Mouse (Mus musculus) common myeloid progenitor, adult 5-6 weeks (primary cell): ENCODE results near the gene Dennd1b. TPM values are rescaled to one million over a fixed set of nuclear protein-coding genes. Genes with fewer than 3 reads are reported as not detected.
A peak's percentile ranks its signal among the peaks of the same experiment; 100 is the strongest.

Experiments
- ATAC-seq: replicated peaks from 2 replicates; pipeline ENCODE4 v1.8.0; 2016; ENCODE audit warnings: low read depth, mild to moderate bottlenecking, moderate TSS enrichment, inconsistent platforms; ENCODE audit not compliant: poor library complexity, severe bottlenecking
- total RNA-seq: library from RNA; stranded (forward); fragments of 200-1000, 187-1606 nt; gene quantifications from 2 replicates; pipeline ENCODE4 v1.2.3, GENCODE M21; 2017

Gene Dennd1b
- total RNA-seq, 1 experiment from 2014 or later, result 25.1 TPM

DNA sequence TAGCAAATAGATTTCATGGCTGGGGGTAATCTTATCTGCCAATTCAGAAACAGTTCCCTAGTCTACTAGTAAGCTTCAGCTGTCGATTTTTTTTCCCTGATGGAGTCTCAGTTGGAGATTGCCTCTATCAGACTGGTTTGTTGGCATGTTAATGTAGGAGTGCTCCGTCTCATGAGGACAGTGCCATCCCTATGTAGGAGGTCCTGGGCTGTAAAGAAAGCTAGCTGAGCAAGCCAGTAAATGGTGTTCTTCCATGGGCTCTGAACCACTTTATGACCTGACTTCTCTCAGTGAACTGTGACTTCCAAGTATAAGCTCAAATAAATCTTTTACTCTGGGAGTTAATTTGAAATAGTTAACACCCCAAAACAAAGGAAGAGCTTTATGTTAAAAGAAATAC is 107.8 kb downstream of the Dennd1b start:
- ATAC-seq, result no peak

GRCm38 (mm10) chr1:139075671-139076070 is 112.4 kb downstream of the Dennd1b start:
- no peak for ATAC-seq

DNA sequence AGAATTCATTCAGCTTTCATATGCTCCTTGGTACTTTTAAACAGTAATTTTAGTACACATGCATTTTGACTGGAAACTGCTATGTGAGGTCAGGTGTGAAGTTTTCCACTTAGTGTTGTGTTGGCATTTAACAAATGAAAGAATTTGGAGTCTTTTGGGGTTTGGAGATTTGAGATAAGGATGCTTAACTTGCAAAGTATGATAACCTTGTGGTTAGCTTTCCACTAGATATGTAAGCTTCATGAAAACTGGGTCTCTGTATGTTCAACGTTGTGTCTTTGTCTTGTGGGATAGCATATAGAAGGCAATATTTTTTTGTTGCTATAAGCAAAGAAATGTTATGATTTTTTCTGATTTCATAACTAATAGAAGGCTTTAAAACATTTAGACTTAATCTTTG is 114.8 kb downstream of the Dennd1b start:
- no peak for ATAC-seq

- ATAC-seq, result peak; percentile 70
These were observed 115.8 kb downstream of the Dennd1b start for GRCm38 (mm10) chr1:139079000-139079399.

- peak; percentile 79 for ATAC-seq
These were observed 116.3 kb downstream of the Dennd1b start for GRCm38 (mm10) chr1:139079523-139079922.

DNA sequence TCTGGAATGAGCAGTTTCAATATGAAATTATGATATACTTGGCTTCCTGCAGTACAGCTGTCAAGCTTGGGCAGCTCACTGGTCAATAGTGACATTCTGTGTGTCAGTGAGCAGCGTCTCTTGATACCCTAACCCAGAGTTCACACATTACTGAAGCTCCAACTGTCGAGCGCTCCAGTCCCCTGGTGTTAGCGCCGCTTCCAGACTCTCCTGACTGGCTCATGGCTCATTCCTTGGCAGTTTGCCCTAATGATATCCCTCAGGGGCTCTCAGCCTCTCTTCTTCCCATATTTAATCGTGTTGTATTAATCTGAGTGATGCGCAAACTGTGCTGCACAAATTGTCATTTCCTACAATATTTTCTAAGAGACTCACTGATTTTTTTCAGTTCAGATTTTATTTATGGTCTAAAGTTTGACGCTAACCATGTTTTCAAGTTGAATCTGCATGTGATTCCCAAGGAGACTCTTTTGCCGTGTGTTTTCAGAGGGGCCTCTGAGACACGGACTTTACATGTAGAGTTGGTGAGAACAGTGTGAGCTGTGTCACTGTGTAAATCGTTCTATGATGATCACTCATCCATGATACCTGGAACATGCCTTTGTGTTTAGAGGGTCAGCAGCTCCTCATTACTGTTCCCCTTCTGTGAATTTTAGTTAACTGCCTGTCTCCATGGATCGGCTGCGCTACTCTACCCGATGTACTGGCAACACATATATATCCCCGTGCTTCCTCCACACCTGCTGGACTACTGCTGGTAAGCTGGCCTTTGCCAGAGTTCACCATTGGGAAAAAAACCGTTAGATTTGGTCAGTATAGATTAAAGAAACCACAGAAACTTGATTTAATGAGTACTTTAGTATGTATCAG is 117.5 kb downstream of the Dennd1b start:
- ATAC-seq, result no peak

- ATAC-seq, result 0 out of 2 replicates have a peak, but pooled peaks have one; percentile 33
These were observed 120.1 kb downstream of the Dennd1b start for GRCm38 (mm10) chr1:139083382-139083781.

DNA sequence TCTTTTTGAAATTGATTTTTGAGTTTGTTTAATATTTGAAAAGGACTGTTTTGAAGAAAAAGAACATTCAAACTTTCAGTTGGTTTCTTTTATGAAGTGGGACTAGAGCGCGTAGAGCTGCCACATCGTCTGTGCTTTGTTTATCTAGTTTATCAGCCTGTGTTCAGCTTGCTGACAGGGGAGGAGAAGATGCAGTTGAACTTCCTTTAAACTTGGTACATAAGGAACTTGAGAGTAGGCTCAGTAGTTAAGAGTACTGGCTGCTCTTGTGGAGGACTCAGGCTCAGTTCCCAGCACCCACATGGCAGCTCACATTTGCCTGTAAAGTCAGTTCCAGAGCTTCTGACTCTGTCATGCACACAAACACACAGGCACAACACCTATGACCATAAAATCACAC is 124.3 kb downstream of the Dennd1b start:
- ATAC-seq, result no peak

GRCm38 (mm10) chr1:139090744-139091143 is 127.5 kb downstream of the Dennd1b start:
- no peak for ATAC-seq

GRCm38 (mm10) chr1:139091701-139092100 is 128.5 kb downstream of the Dennd1b start:
- no peak for ATAC-seq

- no peak for ATAC-seq
These were observed 128.9 kb downstream of the Dennd1b start for GRCm38 (mm10) chr1:139092144-139092543.

DNA sequence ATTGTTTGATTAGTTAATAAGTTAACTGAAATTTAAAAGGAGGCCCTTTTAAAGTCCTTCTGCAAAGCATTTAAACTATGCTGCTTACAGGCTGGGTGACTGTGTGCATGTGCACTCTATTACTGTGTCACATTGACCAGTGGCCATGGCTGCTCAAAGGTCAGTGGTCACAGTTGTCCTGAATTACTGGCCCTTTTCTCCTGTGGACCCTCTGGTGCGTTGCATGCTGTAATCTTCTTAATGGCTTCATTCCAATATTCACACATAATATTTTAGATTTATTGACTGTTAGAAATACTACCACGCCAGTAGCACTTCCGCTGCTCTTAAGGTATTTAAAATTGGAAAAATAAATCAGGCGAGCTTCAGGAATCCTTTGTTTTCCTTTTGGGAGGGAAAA is 129.5 kb downstream of the Dennd1b start:
- no peak for ATAC-seq

GRCm38 (mm10) chr1:139096369-139096768 is 133.1 kb downstream of the Dennd1b start:
- no peak for ATAC-seq

DNA sequence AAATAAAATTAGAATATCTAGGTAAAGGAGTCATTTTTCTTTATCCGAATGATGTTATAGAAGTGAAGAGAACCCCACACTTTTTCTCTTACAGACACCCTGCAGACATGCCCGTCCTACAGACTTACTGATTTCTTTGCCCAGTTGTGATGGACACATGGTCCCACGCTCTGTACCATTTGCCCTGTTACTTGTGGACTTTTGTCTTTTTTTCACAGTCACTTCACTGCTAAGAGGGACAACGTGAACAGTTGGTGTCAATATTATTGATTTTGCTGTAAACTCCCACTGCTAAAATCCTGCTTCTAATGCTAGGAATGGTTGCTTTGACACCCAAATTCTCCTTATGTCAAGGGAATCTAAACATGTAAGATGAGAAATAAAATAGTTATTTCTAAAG is 134.9 kb downstream of the Dennd1b start:
- no peak for ATAC-seq

DNA sequence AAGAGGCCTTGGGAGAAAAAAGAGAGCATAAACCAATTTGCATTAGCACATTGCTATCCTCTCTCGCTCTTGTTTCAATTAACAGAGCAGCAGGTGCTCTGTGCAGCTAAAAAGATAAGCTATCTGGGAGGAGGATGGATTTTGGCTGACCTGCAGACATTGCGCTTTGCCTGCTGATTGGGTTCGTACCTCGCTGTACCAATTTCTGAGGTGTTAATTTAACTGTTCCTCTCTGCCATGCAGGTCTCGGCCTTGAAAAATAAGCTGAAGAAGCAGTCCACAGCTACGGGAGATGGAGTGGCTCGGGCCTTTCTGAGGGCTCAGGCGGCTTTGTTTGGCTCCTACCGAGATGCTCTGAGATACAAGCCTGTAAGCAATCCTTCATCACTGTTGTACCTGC is 138.5 kb downstream of the Dennd1b start:
- ATAC-seq, result no peak

DNA sequence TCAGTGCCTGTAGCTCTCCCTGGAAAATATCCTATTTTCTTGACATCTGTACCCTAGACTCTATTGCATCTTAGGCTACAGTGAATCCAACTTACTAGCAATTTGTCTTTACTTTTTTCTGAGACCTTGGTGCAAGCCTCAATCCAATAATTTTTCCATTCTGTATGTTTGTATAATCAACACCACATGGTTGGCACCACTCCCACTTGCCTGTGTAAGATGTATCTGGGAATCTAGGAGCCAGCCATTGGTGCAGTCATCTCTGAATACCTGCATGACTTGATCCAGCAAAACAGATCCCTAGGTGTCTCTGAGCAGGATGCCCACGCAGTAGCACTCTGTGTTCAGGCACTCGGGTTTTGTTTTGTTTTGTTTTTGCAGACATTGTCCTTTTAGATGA is 145.0 kb downstream of the Dennd1b start:
- no peak for ATAC-seq

DNA sequence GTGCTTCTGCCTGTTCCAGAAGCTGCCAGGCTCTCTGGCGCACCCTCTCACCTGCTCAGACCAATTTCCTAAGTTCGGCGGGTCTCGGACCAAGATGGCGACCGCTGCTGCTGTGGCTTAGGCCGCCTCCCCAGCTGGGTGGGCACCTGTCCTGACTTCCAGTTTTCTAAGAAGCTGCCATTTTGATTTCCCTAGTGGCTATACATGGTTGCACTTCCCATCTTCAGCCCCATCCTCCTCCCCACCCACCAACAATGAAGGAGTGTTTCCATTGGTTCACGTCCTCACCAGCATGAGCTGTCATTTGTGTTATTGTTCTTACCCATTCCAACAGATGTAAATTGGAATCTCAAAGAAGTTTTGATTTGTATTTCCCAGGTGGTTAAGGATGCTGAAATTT is 159.4 kb downstream of the Dennd1b start:
- ATAC-seq, result no peak

- ATAC-seq, result no peak
These were observed 176.4 kb downstream of the Dennd1b start for GRCm38 (mm10) chr1:139139644-139140043.

DNA sequence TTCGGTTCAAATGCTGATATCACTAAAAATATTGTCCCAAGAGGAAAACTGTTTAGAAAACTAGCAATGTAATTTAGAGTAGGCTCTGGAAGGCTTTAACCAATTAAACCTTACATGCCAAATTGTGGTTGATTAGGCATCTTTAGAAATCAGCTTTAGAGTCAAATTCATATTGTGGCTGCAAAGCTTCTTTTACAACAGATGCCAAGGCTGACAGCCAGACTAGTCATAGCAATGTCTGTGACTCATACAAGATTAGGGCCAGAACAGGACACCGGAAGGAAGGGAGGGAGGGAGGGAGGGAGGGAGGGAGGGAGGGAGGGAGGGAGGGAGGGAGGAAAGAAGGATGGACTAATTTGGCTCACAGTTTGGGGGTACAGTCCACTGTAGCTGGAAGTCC is 182.3 kb downstream of the Dennd1b start:
- ATAC-seq, result no peak

DNA sequence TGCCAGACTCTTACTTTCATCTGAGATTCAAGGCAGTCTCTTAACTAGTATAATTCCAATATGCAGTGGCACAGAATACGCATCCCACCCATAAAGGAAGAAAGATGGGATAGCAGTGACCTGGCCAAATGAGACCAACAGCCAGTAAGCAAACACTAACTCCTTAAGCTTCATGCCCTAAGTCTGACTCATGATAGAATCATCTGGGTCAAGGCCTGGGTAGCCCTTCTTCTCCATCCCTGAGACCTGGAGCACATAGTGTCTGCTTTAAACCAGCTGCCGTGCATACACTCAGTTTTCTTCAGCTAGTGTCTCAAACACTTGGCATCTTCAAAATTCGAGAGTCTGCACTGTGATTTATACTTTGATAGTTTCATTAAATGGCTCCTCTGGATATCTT is 183.1 kb downstream of the Dennd1b start:
- no peak for ATAC-seq

DNA sequence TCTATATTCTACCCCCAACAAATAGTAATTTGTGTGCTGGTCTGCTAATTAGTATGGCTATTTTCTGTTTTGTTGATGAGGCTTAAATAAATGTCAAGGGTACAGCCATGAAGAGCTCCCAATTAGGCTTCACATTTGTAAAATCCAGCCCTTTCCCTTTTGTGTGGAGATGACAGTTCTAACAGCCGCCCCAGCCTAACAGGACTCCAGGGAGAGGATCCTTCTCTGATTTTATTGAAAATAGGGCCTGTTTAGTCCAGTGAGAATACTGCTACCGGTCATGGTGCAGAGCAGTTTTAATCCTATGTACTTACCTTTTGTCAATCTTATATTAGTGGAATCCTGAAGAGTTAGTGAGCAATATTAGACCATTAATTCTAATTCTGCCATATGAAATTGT is 189.8 kb downstream of the Dennd1b start:
- ATAC-seq, result no peak

- no peak for ATAC-seq
These were observed 190.3 kb downstream of the Dennd1b start for GRCm38 (mm10) chr1:139153493-139153892.
